In the genomic region with DNA sequence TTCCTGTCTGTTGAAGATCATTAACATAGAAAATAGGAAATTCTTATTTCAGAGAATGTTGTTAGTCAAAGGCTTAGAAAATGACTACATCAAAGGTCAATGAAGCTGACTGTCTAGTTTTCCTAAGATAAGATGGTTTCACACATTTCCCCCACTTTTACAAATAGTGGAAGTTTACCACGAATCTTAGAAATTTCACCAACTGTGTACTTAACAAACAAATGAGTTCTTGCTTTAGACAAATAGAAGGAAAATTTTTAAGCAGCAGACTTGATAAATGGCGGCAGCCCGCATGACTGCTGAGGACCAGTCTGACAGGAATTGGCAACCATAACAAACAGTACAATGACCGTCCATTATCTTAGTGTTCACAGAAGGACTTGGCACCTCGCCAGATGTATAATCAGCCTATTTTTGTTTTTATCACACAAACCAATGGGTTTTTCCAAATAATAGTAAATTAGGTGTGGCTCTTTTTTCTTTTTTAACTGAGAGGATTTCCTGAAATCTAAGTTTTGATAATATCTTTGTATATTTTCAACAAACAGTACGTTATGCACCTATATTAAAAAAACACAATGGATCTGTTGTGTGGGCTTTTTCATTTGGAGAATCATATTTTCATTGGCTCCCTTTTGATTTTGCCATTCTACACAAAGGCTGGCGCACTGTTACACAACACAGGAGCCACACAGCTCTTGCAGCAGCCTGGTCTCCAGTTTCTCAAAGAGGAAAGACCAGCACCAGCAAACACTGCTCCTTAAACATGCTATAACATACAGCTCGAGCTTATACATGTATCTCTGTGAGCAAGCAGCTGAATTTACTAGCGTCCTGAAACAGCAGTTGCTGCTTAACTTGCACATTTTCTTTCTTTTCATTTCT, we compare ENCODE assay signal across 8 mouse cellular contexts. TPM values are rescaled to one million over a fixed set of nuclear protein-coding genes. Genes with fewer than 3 reads are reported as not detected.
DNase-seq lines count a peak whose midpoint lies in the region; ATAC-seq lines count a peak whose summit lies in the region.

No protein-coding gene starts in this region.

- no peak overlapping the region for H3K4me3 ChIP-seq in midbrain, embryonic 12.5 days
- H3K4me3 ChIP-seq in midbrain, embryonic 15.5 days, result no peak overlapping the region
- H3K4me3 ChIP-seq in kidney, embryonic 15.5 days (replicated peaks), result no peak overlapping the region

- H3K4me2 ChIP-seq in midbrain, embryonic 12.5 days (replicated peaks), result no peak overlapping the region
- no peak overlapping the region for H3K4me2 ChIP-seq in midbrain, embryonic 15.5 days
- no peak overlapping the region for H3K4me2 ChIP-seq in kidney, embryonic 15.5 days

- H3K27ac ChIP-seq in midbrain, embryonic 12.5 days (replicated peaks), result peak overlapping the region; percentile 65; the same call in 1 of the 2 replicates
- no peak overlapping the region for H3K27ac ChIP-seq in midbrain, embryonic 15.5 days
- peak overlapping the region; percentile 13; the same call in 1 of the 2 replicates for H3K27ac ChIP-seq in kidney, embryonic 15.5 days

- no peaks in the 10 kb centered on the region for H3K36me3 ChIP-seq in midbrain, embryonic 12.5 days
- H3K36me3 ChIP-seq in midbrain, embryonic 15.5 days (replicated peaks), result no peaks in the 10 kb centered on the region
- H3K36me3 ChIP-seq in kidney, embryonic 15.5 days, result no peaks in the 10 kb centered on the region

- peak; percentile 77; the same call in 1 of the 2 replicates for ATAC-seq in midbrain, embryonic 12.5 days (ENCODE audit: low FRiP score, low read depth)
- ATAC-seq in midbrain, embryonic 15.5 days (replicated peaks), result no peak
- ATAC-seq in kidney, embryonic 15.5 days (replicated peaks; ENCODE audit: low FRiP score), result no peak

- peak; percentile 52 for DNase-seq in embryo, embryonic 10 days (ENCODE audit: low spot score)
- no peak for DNase-seq in embryo, embryonic 9.5 days (ENCODE audit: extremely low spot score)
- DNase-seq in retina, postnatal 1 day, result peak; percentile 81
- no peak for DNase-seq in cerebellum, adult 9-11 months
- no peak for DNase-seq in ovary, postnatal 10 days (ENCODE audit: low spot score)

- no peaks in the 10 kb centered on the region for H3K9me3 ChIP-seq in midbrain, embryonic 12.5 days
- H3K9me3 ChIP-seq in midbrain, embryonic 15.5 days, result no peaks in the 10 kb centered on the region
- H3K9me3 ChIP-seq in kidney, embryonic 15.5 days (replicated peaks), result no peaks in the 10 kb centered on the region

- peaks cover 13% of the 10 kb centered on the region; the same call in 1 of the 2 replicates for H3K4me1 ChIP-seq in midbrain, embryonic 12.5 days
- no peaks in the 10 kb centered on the region for H3K4me1 ChIP-seq in midbrain, embryonic 15.5 days
- peaks cover 7% of the 10 kb centered on the region; the same call in 1 of the 2 replicates for H3K4me1 ChIP-seq in kidney, embryonic 15.5 days

- WGBS in midbrain, embryonic 12.5 days, result 50% methylated on average over 9 of the region's 9 CpGs
- 36% methylated on average over 9 of the region's 9 CpGs for WGBS in midbrain, embryonic 15.5 days
- 59% methylated on average over 9 of the region's 9 CpGs for WGBS in kidney, embryonic 15.5 days

- H3K9ac ChIP-seq in midbrain, embryonic 12.5 days (replicated peaks), result no peak overlapping the region
- H3K9ac ChIP-seq in midbrain, embryonic 15.5 days, result no peak overlapping the region
- no peak overlapping the region for H3K9ac ChIP-seq in kidney, embryonic 15.5 days

- H3K27me3 ChIP-seq in midbrain, embryonic 12.5 days, result no peaks in the 10 kb centered on the region; the same call in 1 of the 2 replicates
- no peaks in the 10 kb centered on the region for H3K27me3 ChIP-seq in midbrain, embryonic 15.5 days (replicated peaks)
- H3K27me3 ChIP-seq in kidney, embryonic 15.5 days, result no peaks in the 10 kb centered on the region

RNA-seq across cellular contexts. Expression of gene Rdx, which starts 18.2 kb away (rescaled TPM):
- polyA plus RNA-seq in midbrain, embryonic 12.5 days (2016; fragmentation: Nextera tagmentation; extraction: Ambion mirVana), result 162 and 167 TPM in 2 replicates
- 75.2 and 76.0 TPM in 2 replicates for polyA plus RNA-seq in midbrain, embryonic 15.5 days (2015; fragmentation: Nextera tagmentation; extraction: Ambion mirVana)
- polyA plus RNA-seq in kidney, embryonic 15.5 days (2015; fragmentation: Nextera tagmentation; extraction: Ambion mirVana), result 119 and 131 TPM in 2 replicates

Comparison
In these comparisons a context has a peak if more than half of its experiments do, and no peak if none do; other contexts are left out.
1. DNase-seq: peak in embryo, embryonic 10 days (single experiment) and retina, postnatal 1 day (single experiment); none in embryo, embryonic 9.5 days (single experiment), cerebellum, adult 9-11 months (single experiment) and ovary, postnatal 10 days (single experiment).